Mouse (Mus musculus) embryonic facial prominence, embryonic 13.5 days (tissue): Measurements from ENCODE around the gene Galnt6. TPM values are rescaled to one million over a fixed set of nuclear protein-coding genes. Genes with fewer than 3 reads are reported as not detected.
A peak's percentile ranks its signal among the peaks of the same experiment; 100 is the strongest.

Experiments
- ATAC-seq: fragments of 200-750 bp; cut with Nextera tagmentation; 2 replicates; pipeline ENCODE4 v1.8.0; 2017; ENCODE audit warnings: low read depth; ENCODE audit not compliant: insufficient number of reproducible peaks, insufficient read depth, low FRiP score, low TSS enrichment
- H3K27ac ChIP-seq: fragments of 300-500 bp; sonication (generic); 2 replicates; pipeline ENCODE4 v1.5.1; 2015; ENCODE audit warnings: moderate library complexity, mild to moderate bottlenecking, inconsistent platforms
- H3K27me3 ChIP-seq: fragments of 300-500 bp; sonication (generic); 2 replicates; pipeline ENCODE4 v1.6.1; 2015; ENCODE audit warnings: mild to moderate bottlenecking, inconsistent platforms
- H3K36me3 ChIP-seq: fragments of 300-500 bp; sonication (generic); 2 replicates; pipeline ENCODE4 v1.6.1; 2015; ENCODE audit warnings: mild to moderate bottlenecking, inconsistent platforms
- H3K4me1 ChIP-seq: fragments of 300-500 bp; sonication (generic); 2 replicates; pipeline ENCODE4 v1.6.1; 2015; ENCODE audit warnings: inconsistent platforms
- H3K4me2 ChIP-seq: fragments of 300-500 bp; sonication (generic); 2 replicates; pipeline ENCODE4 v1.6.1; 2015; ENCODE audit warnings: moderate library complexity, mild to moderate bottlenecking, inconsistent platforms
- H3K4me3 ChIP-seq: fragments of 300-500 bp; sonication (generic); 2 replicates; pipeline ENCODE4 v1.5.1; 2015; ENCODE audit warnings: mild to moderate bottlenecking, inconsistent platforms
- H3K9ac ChIP-seq: fragments of 300-500 bp; sonication (generic); 2 replicates; pipeline ENCODE4 v1.6.1; 2015; ENCODE audit warnings: mild to moderate bottlenecking, inconsistent platforms
- H3K9me3 ChIP-seq: fragments of 300-500 bp; sonication (generic); 2 replicates; pipeline ENCODE4 v1.6.1; 2016; ENCODE audit warnings: inconsistent platforms
- WGBS: fragments of 180-500 bp; shearing (Covaris S2); methylation state at CpG from one replicate; pipeline ENCODE4 v1.1.7; 2015; ENCODE audit warnings: mixed read lengths; 5-methylcytosine and 5-hydroxymethylcytosine counted together
- polyA plus RNA-seq: library from polyadenylated mRNA; unstranded; fragments of >200 nt; fragmentation: Nextera tagmentation; extraction: Ambion mirVana; gene quantifications from 2 replicates; pipeline ENCODE4 v1.2.1, GENCODE M21; 2015

Gene Galnt6
- polyA plus RNA-seq, 1 experiment from 2014 or later, result 1.3 TPM

DNA sequence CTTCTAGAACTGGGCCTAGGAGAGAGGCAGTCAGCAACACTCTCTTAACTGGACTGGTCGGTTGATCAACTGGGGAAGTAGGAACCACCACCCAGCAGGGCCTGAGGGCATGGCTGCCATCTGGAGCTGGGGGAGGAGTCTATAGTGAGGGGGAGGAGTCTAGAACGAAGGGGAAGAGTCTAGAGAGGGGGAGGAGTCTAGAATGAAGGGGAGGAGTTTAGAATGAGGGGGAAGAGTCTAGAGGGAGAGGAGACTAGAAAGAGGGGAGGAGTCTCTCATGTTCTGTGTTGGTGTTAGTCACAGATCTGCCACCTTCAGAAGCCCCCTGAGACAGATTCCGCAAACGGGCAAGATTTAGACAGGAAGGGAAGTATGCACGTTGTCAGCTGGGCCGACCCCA, 29.8 kb downstream of the Galnt6 start:
- Histone ChIP-seq H3K27me3 (peaks cover 19% of the 10 kb centered on the region), H3K27ac (no peak overlapping the region), H3K9ac (no peak overlapping the region), H3K9me3 (no peaks in the 10 kb centered on the region), H3K36me3 (no peaks in the 10 kb centered on the region), H3K4me3 (no peak overlapping the region), H3K4me2 (no peak overlapping the region), H3K4me1 (peaks cover 10% of the 10 kb centered on the region)
- WGBS, result 61% methylated on average over 6 of the region's 6 CpGs
- ATAC-seq, result no peak

DNA sequence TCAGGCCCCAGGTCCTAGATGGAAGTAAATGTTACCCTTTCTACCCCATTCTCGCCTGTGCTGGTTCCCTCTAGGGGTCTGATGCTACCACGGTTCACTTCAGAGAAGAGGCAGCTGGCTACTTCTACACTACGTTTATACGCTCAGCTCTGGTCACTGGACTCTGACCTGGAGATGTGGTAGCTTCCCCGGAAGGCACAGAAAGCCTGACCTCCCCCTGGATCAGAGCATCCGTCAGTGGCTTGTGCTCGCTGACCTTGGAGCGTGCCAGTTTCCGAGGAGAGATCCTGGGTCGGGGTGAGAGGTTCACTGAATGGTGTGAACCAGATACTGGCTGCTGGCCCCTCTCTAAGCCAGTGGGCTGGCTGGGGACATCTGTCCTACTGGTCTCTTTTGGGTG, 31.1 kb downstream of the Galnt6 start:
- no peak overlapping the region for H3K4me2 ChIP-seq
- H3K9me3 ChIP-seq, result no peaks in the 10 kb centered on the region
- no peak overlapping the region for H3K27ac ChIP-seq
- H3K27me3 ChIP-seq, result peaks cover 6% of the 10 kb centered on the region
- H3K36me3 ChIP-seq, result no peaks in the 10 kb centered on the region
- H3K9ac ChIP-seq, result no peak overlapping the region
- ATAC-seq, result no peak
- WGBS, result 78% methylated on average over 10 of the region's 10 CpGs
- no peak overlapping the region for H3K4me3 ChIP-seq
- no peaks in the 10 kb centered on the region for H3K4me1 ChIP-seq

DNA sequence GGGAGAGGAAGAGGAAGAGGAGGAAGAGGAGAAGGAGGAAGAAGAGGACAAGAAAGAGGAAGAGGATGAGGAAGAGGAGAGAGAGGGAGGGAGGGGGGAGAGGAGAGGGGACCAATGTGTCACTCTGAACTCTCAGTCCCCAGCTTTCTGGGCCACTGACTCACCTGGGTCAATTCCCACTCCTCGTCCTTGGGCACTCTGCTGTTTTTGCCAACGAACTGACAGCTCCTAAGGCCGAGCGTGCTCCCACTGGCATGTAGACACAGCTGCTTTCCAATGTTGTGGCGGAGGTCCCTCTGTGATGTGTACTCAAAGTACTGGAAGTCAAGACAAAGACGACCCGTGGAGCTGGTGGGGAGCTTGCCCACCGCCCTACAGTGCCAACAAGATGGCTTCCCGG, 34.8 kb downstream of the Galnt6 start:
- Histone ChIP-seq H3K4me3 (no peak overlapping the region), H3K9ac (no peak overlapping the region), H3K27me3 (no peaks in the 10 kb centered on the region), H3K36me3 (no peaks in the 10 kb centered on the region), H3K4me1 (no peaks in the 10 kb centered on the region), H3K27ac (no peak overlapping the region), H3K9me3 (peaks cover 9% of the 10 kb centered on the region), H3K4me2 (no peak overlapping the region)
- 89% methylated on average over 9 of the region's 9 CpGs for WGBS
- ATAC-seq, result no peak

DNA sequence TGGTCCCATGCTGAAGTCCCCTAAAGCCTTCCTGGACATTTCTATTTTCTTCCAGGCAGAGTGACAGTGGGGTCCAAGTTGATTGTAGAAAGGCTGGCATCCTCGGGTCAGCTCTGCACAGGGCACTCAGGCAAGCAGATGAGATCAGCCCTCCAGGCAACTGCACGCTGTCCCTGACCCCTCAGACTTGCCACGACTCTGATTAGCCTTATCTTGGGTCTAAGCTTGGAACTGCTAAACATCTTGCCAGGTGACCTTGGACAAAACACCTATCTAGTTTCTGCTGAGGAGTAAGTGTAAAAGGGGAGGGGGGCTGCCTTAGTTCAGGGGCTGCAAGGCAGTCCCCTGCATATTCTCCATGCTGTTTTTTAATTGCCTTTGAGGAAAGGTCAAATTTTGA, 37.2 kb downstream of the Galnt6 start:
- Histone ChIP-seq H3K27me3 (no peaks in the 10 kb centered on the region), H3K4me3 (no peak overlapping the region), H3K9ac (no peak overlapping the region), H3K36me3 (no peaks in the 10 kb centered on the region), H3K4me2 (no peak overlapping the region), H3K27ac (no peak overlapping the region), H3K9me3 (peaks cover 9% of the 10 kb centered on the region), H3K4me1 (0 out of 2 replicates have a peak, but pooled peaks cover 1% of the 10 kb centered on the region)
- 61% methylated on average over 3 of the region's 3 CpGs for WGBS
- ATAC-seq, result no peak

DNA sequence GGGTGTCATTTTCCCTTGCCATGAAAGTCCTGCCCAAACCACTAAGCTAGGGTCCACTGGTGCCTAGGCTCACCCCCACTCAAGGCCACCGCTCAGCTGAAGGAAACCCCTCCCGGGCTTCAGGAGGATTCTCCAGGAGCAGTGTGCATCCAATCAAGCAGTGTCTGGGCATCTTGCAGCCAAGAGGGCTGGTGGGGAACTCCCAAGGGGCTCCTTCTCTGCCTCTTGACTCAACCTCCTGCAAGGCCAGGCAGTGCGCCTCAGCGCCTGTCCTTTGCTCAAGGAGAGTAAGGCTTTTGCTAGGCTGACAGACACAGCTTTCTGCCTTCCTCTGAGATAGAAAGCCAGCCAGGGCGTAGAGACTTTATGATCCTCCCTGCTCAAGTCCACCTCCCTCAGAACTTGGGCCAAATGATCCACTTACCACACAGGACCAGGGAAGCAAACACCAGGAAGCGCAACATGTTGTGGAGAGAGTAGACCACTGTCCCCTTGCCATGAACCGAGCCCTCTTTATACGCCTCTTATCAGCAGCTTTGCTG, 41.7 kb downstream of the Galnt6 start, which contains the start of gene Cela1:
Cela1 (minus strand) TSS at position 492 of the 542 bp plus-strand sequence.
- Histone ChIP-seq H3K36me3 (no peaks in the 10 kb centered on the region), H3K9ac (peak within 1 kb of the TSS; percentile 32; the same call in 1 of the 2 replicates), H3K4me3 (no peak within 1 kb of the TSS), H3K27me3 (peaks cover 10% of the 10 kb centered on the region; the same call in 1 of the 2 replicates), H3K9me3 (peaks cover 9% of the 10 kb centered on the region), H3K4me2 (no peak within 1 kb of the TSS), H3K4me1 (peaks cover 6% of the 10 kb centered on the region; the same call in 1 of the 2 replicates), H3K27ac (no peak within 1 kb of the TSS)
- no peak for ATAC-seq
- 77% methylated on average over 8 of the region's 8 CpGs for WGBS

DNA sequence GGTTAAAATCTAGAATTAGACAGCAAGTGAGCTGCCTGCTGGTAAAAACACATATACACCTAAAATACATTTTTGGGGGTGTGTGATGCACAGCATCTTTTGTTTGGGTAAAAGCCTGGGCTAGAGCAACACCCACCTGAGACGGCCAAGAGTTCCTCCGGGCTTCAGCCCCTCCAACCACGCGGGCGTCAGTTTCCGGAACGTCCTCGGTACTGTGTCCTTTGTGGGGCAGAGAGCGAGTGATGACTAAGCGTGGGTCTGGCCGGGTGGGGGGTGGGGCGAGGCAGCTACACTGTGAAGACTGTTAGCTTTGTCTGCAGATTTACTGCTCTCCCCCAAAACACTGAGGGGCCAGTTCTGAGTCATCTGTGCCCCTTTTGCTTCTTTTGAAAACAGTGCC, 42.2 kb downstream of the Galnt6 start:
- H3K4me3 ChIP-seq, result no peak overlapping the region
- no peaks in the 10 kb centered on the region for H3K36me3 ChIP-seq
- no peak overlapping the region for H3K27ac ChIP-seq
- peaks cover 9% of the 10 kb centered on the region for H3K9me3 ChIP-seq
- H3K9ac ChIP-seq, result peak overlapping the region; percentile 32; the same call in 1 of the 2 replicates
- peaks cover 10% of the 10 kb centered on the region; the same call in 1 of the 2 replicates for H3K27me3 ChIP-seq
- H3K4me2 ChIP-seq, result no peak overlapping the region
- 47% methylated on average over 12 of the region's 12 CpGs for WGBS
- ATAC-seq, result no peak
- peaks cover 6% of the 10 kb centered on the region; the same call in 1 of the 2 replicates for H3K4me1 ChIP-seq

DNA sequence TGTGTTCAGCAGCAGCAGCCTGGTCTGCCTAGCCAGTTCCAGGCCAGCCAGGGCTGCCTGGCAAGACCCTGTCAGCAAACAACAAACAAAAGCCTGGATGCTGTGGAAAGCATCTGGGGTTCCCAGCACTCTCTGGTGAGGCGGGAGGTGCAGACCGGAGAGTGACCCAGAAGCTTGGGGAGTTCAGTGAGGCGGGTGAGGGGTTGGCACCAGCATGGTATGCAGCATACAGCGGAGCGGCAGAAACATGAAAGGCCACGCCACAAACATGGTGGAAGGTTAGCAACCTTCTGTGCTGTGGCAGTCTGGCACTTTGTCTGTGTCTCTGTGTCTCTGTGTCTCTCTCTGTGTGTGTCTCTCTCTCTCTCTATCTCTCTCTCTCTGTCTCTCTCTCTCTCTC, 42.7 kb downstream of the Galnt6 start:
- Histone ChIP-seq H3K36me3 (no peaks in the 10 kb centered on the region), H3K27ac (no peak overlapping the region), H3K27me3 (peaks cover 10% of the 10 kb centered on the region; the same call in 1 of the 2 replicates), H3K9me3 (peaks cover 9% of the 10 kb centered on the region), H3K4me2 (no peak overlapping the region), H3K4me1 (peaks cover 6% of the 10 kb centered on the region; the same call in 1 of the 2 replicates), H3K4me3 (no peak overlapping the region), H3K9ac (no peak overlapping the region)
- ATAC-seq, result no peak
- 81% methylated on average over 6 of the region's 6 CpGs for WGBS

DNA sequence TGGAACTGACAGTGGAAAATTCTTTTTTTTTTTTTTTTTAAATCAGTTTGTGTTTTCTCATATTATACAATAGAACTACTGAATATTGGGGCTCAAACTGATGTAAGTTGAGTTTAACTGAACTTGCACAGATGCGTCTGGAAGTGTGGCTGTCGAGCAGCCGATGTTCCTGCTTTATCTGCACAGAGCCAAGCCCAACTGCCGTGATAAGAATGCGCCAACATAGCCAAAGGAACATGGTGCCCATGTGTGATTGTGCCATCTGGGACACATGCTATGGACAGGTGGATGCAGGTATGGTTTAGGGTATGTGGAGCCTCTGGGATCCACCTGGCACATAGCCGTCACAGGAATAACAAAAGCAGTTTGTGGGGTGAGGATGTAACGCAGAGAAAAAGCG, 43.3 kb downstream of the Galnt6 start:
- peaks cover 9% of the 10 kb centered on the region for H3K9me3 ChIP-seq
- H3K4me2 ChIP-seq, result no peak overlapping the region
- H3K27ac ChIP-seq, result no peak overlapping the region
- no peaks in the 10 kb centered on the region for H3K36me3 ChIP-seq
- peaks cover 6% of the 10 kb centered on the region; the same call in 1 of the 2 replicates for H3K4me1 ChIP-seq
- ATAC-seq, result no peak
- H3K27me3 ChIP-seq, result peaks cover 10% of the 10 kb centered on the region; the same call in 1 of the 2 replicates
- no peak overlapping the region for H3K9ac ChIP-seq
- H3K4me3 ChIP-seq, result no peak overlapping the region
- WGBS, result 83% methylated on average over 8 of the region's 8 CpGs

DNA sequence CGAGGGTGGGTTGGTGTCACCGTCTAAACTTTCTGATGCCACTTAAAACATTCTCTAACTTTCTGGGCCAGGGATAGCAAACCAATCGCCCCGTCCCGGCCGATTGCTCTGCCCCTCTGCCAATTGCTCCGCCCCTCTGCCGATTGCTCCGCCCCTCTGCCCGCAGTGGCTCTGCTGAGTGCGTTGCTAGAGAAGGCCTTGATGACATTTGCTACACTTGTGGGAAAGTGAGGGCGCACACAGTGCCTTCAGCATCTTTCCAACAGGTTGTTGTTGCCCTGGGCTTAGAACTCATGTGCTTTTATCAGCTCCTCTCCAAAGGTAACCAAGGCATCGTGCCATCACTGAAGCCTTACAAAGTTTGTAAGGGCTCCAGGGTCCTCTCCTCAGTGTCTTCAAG, 43.9 kb downstream of the Galnt6 start:
- no peak overlapping the region; the same call in 1 of the 2 replicates for H3K4me2 ChIP-seq
- WGBS, result 24% methylated on average over 13 of the region's 13 CpGs
- H3K27ac ChIP-seq, result no peak overlapping the region
- no peak for ATAC-seq
- H3K36me3 ChIP-seq, result no peaks in the 10 kb centered on the region
- H3K4me1 ChIP-seq, result peaks cover 6% of the 10 kb centered on the region; the same call in 1 of the 2 replicates
- no peak overlapping the region for H3K9ac ChIP-seq
- peaks cover 6% of the 10 kb centered on the region for H3K9me3 ChIP-seq
- no peak overlapping the region for H3K4me3 ChIP-seq
- H3K27me3 ChIP-seq, result peaks cover 10% of the 10 kb centered on the region; the same call in 1 of the 2 replicates

DNA sequence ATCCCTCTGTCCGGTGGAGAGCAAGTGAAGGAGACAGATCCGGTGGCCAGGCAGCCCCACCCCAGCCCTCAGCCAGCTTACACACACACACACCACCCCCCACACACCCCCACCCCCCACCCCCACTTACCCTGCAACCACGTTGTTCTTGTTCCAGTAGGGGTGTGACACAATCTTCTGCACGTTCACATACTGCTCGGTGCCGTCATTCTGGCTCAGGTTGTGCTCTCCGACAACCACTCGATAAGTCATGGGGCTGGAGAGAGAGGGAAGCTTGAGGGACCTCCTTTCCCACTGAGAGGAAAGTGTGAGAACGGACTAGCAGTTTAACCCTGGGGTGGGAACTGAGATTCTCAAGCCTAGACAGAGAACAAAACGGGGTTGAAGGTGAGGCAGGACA, 44.7 kb downstream of the Galnt6 start:
- Histone ChIP-seq H3K4me3 (no peak overlapping the region), H3K27me3 (peaks cover 10% of the 10 kb centered on the region; the same call in 1 of the 2 replicates), H3K4me2 (no peak overlapping the region), H3K9me3 (no peaks in the 10 kb centered on the region), H3K9ac (no peak overlapping the region), H3K36me3 (no peaks in the 10 kb centered on the region), H3K27ac (no peak overlapping the region), H3K4me1 (peaks cover 6% of the 10 kb centered on the region; the same call in 1 of the 2 replicates)
- 69% methylated on average over 10 of the region's 10 CpGs for WGBS
- ATAC-seq, result no peak

DNA sequence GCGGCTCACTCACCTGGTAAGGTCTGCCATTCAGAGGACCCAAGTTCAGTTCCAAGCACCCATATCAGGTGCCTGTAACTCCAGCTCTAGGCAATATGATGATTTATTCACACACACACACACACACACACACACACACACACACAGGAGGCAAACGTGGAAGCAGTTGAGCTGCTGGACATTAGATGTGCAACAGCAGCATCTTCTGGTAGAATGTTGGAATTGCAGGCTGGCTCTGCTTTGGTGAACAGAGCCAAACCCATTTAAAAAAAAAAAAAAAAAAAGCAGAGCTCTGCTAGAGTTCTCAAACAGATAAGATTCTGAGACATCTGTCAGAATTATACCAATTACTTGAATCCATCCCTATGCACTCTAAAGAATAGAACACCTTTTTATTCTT, 46.1 kb downstream of the Galnt6 start:
- H3K27ac ChIP-seq, result no peak overlapping the region
- WGBS, result 44% methylated on average over 2 of the region's 2 CpGs
- H3K27me3 ChIP-seq, result peaks cover 10% of the 10 kb centered on the region; the same call in 1 of the 2 replicates
- peaks cover 6% of the 10 kb centered on the region; the same call in 1 of the 2 replicates for H3K4me1 ChIP-seq
- no peak overlapping the region for H3K9ac ChIP-seq
- H3K4me3 ChIP-seq, result no peak overlapping the region
- H3K36me3 ChIP-seq, result no peaks in the 10 kb centered on the region
- no peaks in the 10 kb centered on the region for H3K9me3 ChIP-seq
- no peak for ATAC-seq
- no peak overlapping the region for H3K4me2 ChIP-seq

DNA sequence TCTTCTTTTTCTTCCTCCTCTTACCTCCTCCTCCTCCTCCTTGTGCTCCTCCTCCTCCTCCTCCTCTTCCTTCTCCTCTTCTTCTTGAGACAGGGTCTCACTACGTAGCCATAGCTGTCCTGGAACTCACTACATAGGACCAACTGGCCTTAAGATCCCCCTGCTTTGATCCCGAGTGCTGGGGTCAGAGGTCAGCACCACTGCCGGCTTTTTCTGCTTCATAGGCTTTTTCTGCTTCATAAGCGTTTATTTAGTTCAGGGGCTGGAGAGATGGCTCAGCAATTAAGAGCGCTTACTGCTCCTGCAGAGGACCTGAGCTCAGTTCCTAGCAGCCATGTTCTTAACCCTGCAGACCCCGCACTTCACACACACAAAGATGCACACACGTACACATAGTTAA, 47.4 kb downstream of the Galnt6 start:
- WGBS, result 32% methylated on average over 7 of the region's 7 CpGs
- Histone ChIP-seq H3K9ac (no peak overlapping the region), H3K4me1 (peaks cover 3% of the 10 kb centered on the region; the same call in 1 of the 2 replicates), H3K4me2 (no peak overlapping the region), H3K27me3 (peaks cover 10% of the 10 kb centered on the region; the same call in 1 of the 2 replicates), H3K36me3 (no peaks in the 10 kb centered on the region), H3K4me3 (no peak overlapping the region), H3K27ac (no peak overlapping the region), H3K9me3 (no peaks in the 10 kb centered on the region)
- no peak for ATAC-seq
